26 mouse cellular contexts compared by ENCODE assay signal in the genomic region with DNA sequence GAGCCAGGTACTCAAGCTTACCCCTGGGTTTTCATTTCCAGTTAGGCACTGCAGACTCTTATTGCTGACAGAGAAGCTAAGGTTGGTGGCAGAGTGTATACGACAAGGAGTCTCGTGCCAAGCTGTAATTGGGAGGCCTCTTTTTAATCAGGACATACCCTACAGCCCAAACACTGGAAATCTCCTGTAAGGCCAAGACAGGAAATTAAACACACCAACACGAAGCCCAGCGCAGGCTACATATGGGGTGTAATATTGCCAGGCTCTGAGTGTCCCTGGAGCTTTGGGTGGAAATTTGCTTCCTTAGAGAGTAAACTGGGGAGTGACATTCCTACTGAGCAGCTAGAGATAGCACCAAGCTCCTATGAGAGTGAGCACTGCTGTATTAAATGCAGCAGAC.
A peak's percentile ranks its signal among the peaks of the same experiment; 100 is the strongest.
DNase-seq lines count a peak whose midpoint lies in the region; ATAC-seq and TF ChIP-seq lines count a peak whose summit lies in the region.
"Had no signal": no experiment of that assay in that cellular context is flagged by ENCODE, and none has a peak within 500 bp of the region (broad histone marks: within the 10 kb centered on the region; RNA-seq: fewer than 3 reads in every experiment).

No protein-coding gene starts in this region.

- no peak for TF ChIP-seq CTCF in cerebellum, adult 2 months (IDR thresholded peaks at IDR 0.05; ENCODE audit: borderline replicate concordance, insufficient read depth, low read depth, low read length)
- TF ChIP-seq CTCF in hindbrain, postnatal 0 days (IDR thresholded peaks at IDR 0.05; ENCODE audit: low read depth) = no peak

- H3K27me3 ChIP-seq in cerebellum, adult 2 months (ENCODE audit: control insufficient read depth, insufficient read depth, low read length) = no peaks in the 10 kb centered on the region
- H3K27me3 ChIP-seq in hindbrain, postnatal 0 days (ENCODE audit: insufficient read depth, low read length) = no peaks in the 10 kb centered on the region
- no peaks in the 10 kb centered on the region for H3K27me3 ChIP-seq in kidney, embryonic 14.5 days (ENCODE audit: control insufficient read depth, insufficient read depth, low read length)
- H3K27me3 ChIP-seq: embryonic facial prominence, embryonic 12.5 days; embryonic facial prominence, embryonic 15.5 days; hindbrain, embryonic 13.5 days had no signal

- no peak overlapping the region for H3K27ac ChIP-seq in cerebellum, adult 2 months (ENCODE audit: insufficient read depth, low read length)
- H3K27ac ChIP-seq in hindbrain, postnatal 0 days = no peak overlapping the region
- no peak overlapping the region for H3K27ac ChIP-seq in kidney, embryonic 14.5 days (ENCODE audit: low read depth, low read length)
- H3K27ac ChIP-seq: embryonic facial prominence, embryonic 12.5 days; embryonic facial prominence, embryonic 15.5 days; gastrocnemius, adult 2 months; hindbrain, embryonic 10.5 days; hindbrain, embryonic 13.5 days had no signal

- peaks cover 4% of the 10 kb centered on the region; the same call in 1 of the 2 replicates for H3K4me1 ChIP-seq in cerebellum, adult 2 months (ENCODE audit: control insufficient read depth, insufficient read depth, low read length)
- H3K4me1 ChIP-seq in hindbrain, postnatal 0 days (ENCODE audit: insufficient read depth, low read length) = no peaks in the 10 kb centered on the region
- no peaks in the 10 kb centered on the region for H3K4me1 ChIP-seq in kidney, embryonic 14.5 days (ENCODE audit: control insufficient read depth, insufficient read depth, low read length)
- H3K4me1 ChIP-seq: embryonic facial prominence, embryonic 12.5 days; embryonic facial prominence, embryonic 15.5 days; hindbrain, embryonic 10.5 days; hindbrain, embryonic 13.5 days had no signal

- 26% methylated on average over 4 of the region's 4 CpGs for WGBS in cerebellum, adult 2 months
- WGBS in hindbrain, postnatal 0 days = 66% methylated on average over 4 of the region's 4 CpGs
- 88% methylated on average over 4 of the region's 4 CpGs for WGBS in kidney, embryonic 14.5 days

- H3K4me3 ChIP-seq in cerebellum, adult 2 months (replicated peaks; ENCODE audit: insufficient read depth, low read depth, low read length) = no peak overlapping the region
- H3K4me3 ChIP-seq in hindbrain, postnatal 0 days (ENCODE audit: low read length) = no peak overlapping the region
- no peak overlapping the region for H3K4me3 ChIP-seq in kidney, embryonic 14.5 days (ENCODE audit: low read length)
- H3K4me3 ChIP-seq: embryonic facial prominence, embryonic 12.5 days; embryonic facial prominence, embryonic 15.5 days; gastrocnemius, adult 2 months; hindbrain, embryonic 10.5 days; hindbrain, embryonic 13.5 days had no signal

- no peak overlapping the region for H3K4me2 ChIP-seq in hindbrain, postnatal 0 days (ENCODE audit: low read depth, low read length)
- H3K4me2 ChIP-seq in kidney, embryonic 14.5 days (replicated peaks; ENCODE audit: low read depth, low read length) = no peak overlapping the region
- H3K4me2 ChIP-seq: embryonic facial prominence, embryonic 12.5 days; embryonic facial prominence, embryonic 15.5 days; heart, embryonic 11.5 days; hindbrain, embryonic 13.5 days had no signal

- H3K36me3 ChIP-seq in hindbrain, postnatal 0 days (ENCODE audit: insufficient read depth, low read length) = no peaks in the 10 kb centered on the region
- no peaks in the 10 kb centered on the region for H3K36me3 ChIP-seq in kidney, embryonic 14.5 days (ENCODE audit: control insufficient read depth, insufficient read depth, low read length)
- H3K36me3 ChIP-seq: embryonic facial prominence, embryonic 12.5 days; embryonic facial prominence, embryonic 15.5 days; hindbrain, embryonic 10.5 days; hindbrain, embryonic 13.5 days had no signal

- no peak for DNase-seq in cerebellum, adult 11 months
- peak; percentile 40 to 68 for DNase-seq in cerebellum, adult 2 months
- DNase-seq in cerebellum, postnatal 4 days (ENCODE audit: low spot score in 2 of 2) = no peak
- DNase-seq in brain, adult 2 months (ENCODE audit: low read depth, low spot score) = peak; percentile 43
- DNase-seq in cerebellum, adult 9-10 months = peak; percentile 54
- DNase-seq in hindbrain, postnatal 0 days (ENCODE audit: low spot score) = no peak
- DNase-seq: adrenal gland, adult 8-10 months; adrenal gland, postnatal 25 days; forebrain, postnatal 0 days; gastrocnemius, adult 2 months; gastrocnemius, postnatal 14 days; heart, postnatal 36 days; kidney, adult 18-20 months; kidney, adult 9 months had no signal

- peak; percentile 36; the same call in 1 of the 2 replicates for ATAC-seq in cerebellum, adult (ENCODE audit: insufficient number of reproducible peaks, low FRiP score, low TSS enrichment)
- no peak for ATAC-seq in hindbrain, postnatal 0 days
- no peak for ATAC-seq in kidney, embryonic 14.5 days (ENCODE audit: low FRiP score, low TSS enrichment)
- ATAC-seq: activated CD4-positive, CD25-positive, alpha-beta regulatory T cell, adult 4 months; forebrain, embryonic 14.5 days; forebrain, postnatal 0 days; hindbrain, embryonic 16.5 days; inflammation-experienced regulatory T-cells, adult 6 months; intestine, embryonic 16.5 days had no signal

- H3K9me3 ChIP-seq in hindbrain, postnatal 0 days (ENCODE audit: low read length) = no peaks in the 10 kb centered on the region
- no peaks in the 10 kb centered on the region for H3K9me3 ChIP-seq in kidney, embryonic 14.5 days (ENCODE audit: control insufficient read depth, low read length)
- H3K9me3 ChIP-seq: embryonic facial prominence, embryonic 12.5 days; embryonic facial prominence, embryonic 15.5 days; hindbrain, embryonic 10.5 days; hindbrain, embryonic 13.5 days had no signal

- H3K9ac ChIP-seq in hindbrain, postnatal 0 days (replicated peaks; ENCODE audit: low read length) = no peak overlapping the region
- no peak overlapping the region for H3K9ac ChIP-seq in kidney, embryonic 14.5 days (ENCODE audit: low read depth, low read length)
- H3K9ac ChIP-seq: embryonic facial prominence, embryonic 12.5 days; embryonic facial prominence, embryonic 15.5 days; forebrain, postnatal 0 days; hindbrain, embryonic 13.5 days had no signal

- no peak for TF ChIP-seq POLR2A in cerebellum, adult 2 months (IDR thresholded peaks at IDR 0.05; ENCODE audit: borderline replicate concordance, insufficient read depth, low read length)

Comparison
In these comparisons a context has a peak if more than half of its experiments do, and no peak if none do; other contexts are left out.
1. DNase-seq: peak in cerebellum, adult 2 months (2 of 2), brain, adult 2 months (single experiment) and cerebellum, adult 9-10 months (single experiment); none in cerebellum, adult 11 months (single experiment), cerebellum, postnatal 4 days (0 of 2) and hindbrain, postnatal 0 days (single experiment).